Mouse (Mus musculus) liver, embryonic 14.5 days (tissue): ENCODE results near the gene Edem1. TPM values are rescaled to one million over a fixed set of nuclear protein-coding genes. Genes with fewer than 3 reads are reported as not detected.
A peak's percentile ranks its signal among the peaks of the same experiment; 100 is the strongest.

Experiments used
- ATAC-seq: fragments of 200-750 bp; cut with Nextera tagmentation; 2 replicates; pipeline ENCODE4 v1.8.0; 2017; ENCODE audit warnings: moderate number of reproducible peaks, mild to moderate bottlenecking, moderate library complexity; ENCODE audit not compliant: insufficient read depth
- DNase-seq, 3 experiments: peaks; one replicate each; pipeline ENCODE4 v3.0.0-alpha.2; 2012 to 2013; ENCODE audit warnings: low read depth in 3 of 3, low spot score in 3 of 3
- H3K27ac ChIP-seq: fragments of 300-500 bp; sonication (generic); 2 replicates; pipeline ENCODE4 v1.5.1; 2014; ENCODE audit warnings: moderate library complexity, mild to moderate bottlenecking, control low read depth, inconsistent platforms
- H3K27me3 ChIP-seq: fragments of 300-500 bp; sonication (generic); 2 replicates; pipeline ENCODE4 v1.6.1; 2014; ENCODE audit warnings: mild to moderate bottlenecking, low read length, moderate library complexity; ENCODE audit not compliant: control insufficient read depth, insufficient read depth
- H3K36me3 ChIP-seq: fragments of 300-500 bp; sonication (generic); replicated peaks from 2 replicates; pipeline ENCODE4 v1.6.1; 2014; ENCODE audit warnings: low read depth; ENCODE audit not compliant: control insufficient read depth, insufficient read depth
- H3K4me1 ChIP-seq, 2 experiments: fragments of 200-500 bp in 1 of 2; fragments of 300-500 bp in 1 of 2; sonication (generic) in 1 of 2; replicated peaks; 2 replicates each; pipeline ENCODE4 v1.6.1; 2012 to 2014; ENCODE audit warnings: antibody characterized with exemption in 1 of 2, inconsistent platforms in 1 of 2, low read length in 1 of 2; ENCODE audit not compliant: control insufficient read depth in 2 of 2, insufficient read depth in 2 of 2
- H3K4me2 ChIP-seq: fragments of 300-500 bp; sonication (generic); 2 replicates; pipeline ENCODE4 v1.6.1; 2014; ENCODE audit warnings: low read depth, mild to moderate bottlenecking, control low read depth, moderate library complexity
- H3K4me3 ChIP-seq, 2 experiments: fragments of 200-500 bp in 1 of 2; fragments of 300-500 bp in 1 of 2; sonication (generic) in 1 of 2; 2 replicates each; pipeline ENCODE4 v1.5.1; 2012 to 2014; ENCODE audit warnings: low read depth in 2 of 2, low read length in 2 of 2, mild to moderate bottlenecking in 2 of 2, control low read depth in 1 of 2, inconsistent platforms in 1 of 2, moderate library complexity in 1 of 2; ENCODE audit not compliant: insufficient read depth in 1 of 2
- H3K9ac ChIP-seq: fragments of 300-500 bp; sonication (generic); replicated peaks from 2 replicates; pipeline ENCODE4 v1.6.1; 2014; ENCODE audit warnings: mild to moderate bottlenecking, control low read depth, moderate library complexity
- H3K9me3 ChIP-seq: fragments of 300-500 bp; sonication (generic); 2 replicates; pipeline ENCODE4 v1.6.1; 2016; ENCODE audit warnings: low read length, mixed read lengths; ENCODE audit not compliant: control insufficient read depth
- CTCF ChIP-seq: IDR thresholded peaks from 2 replicates; pipeline ENCODE4 v1.5.1; 2016; ENCODE audit warnings: antibody characterized with exemption, low read depth, control low read depth
- EP300 ChIP-seq: IDR thresholded peaks from 2 replicates; pipeline ENCODE4 v1.6.1; 2016; ENCODE audit warnings: antibody characterized with exemption, low read depth
- WGBS: fragments of 180-500 bp; shearing (Covaris S2); extraction: QIAGEN DNeasy Blood & Tissue Kit; methylation state at CpG from one replicate; pipeline ENCODE4 v1.1.7; 2014; ENCODE audit not compliant: insufficient replicate concordance; 5-methylcytosine and 5-hydroxymethylcytosine counted together
- polyA plus RNA-seq, 2 experiments: library from polyadenylated mRNA; depleted of rRNA in 1 of 2; stranded (reverse) in 1 of 2; unstranded in 1 of 2; fragments of >200 nt; fragmentation: Nextera tagmentation in 1 of 2; extraction: Ambion mirVana in 1 of 2; gene quantifications; 2 replicates each; pipeline versions ENCODE4 v1.2.1 to v1.2.3; 2012 to 2014

Edem1 gene
- polyA plus RNA-seq, 2 experiments: 9.6 to 22.4 TPM

- Histone ChIP-seq H3K27me3 (no peaks in the 10 kb centered on the region), H3K9me3 (no peaks in the 10 kb centered on the region), H3K27ac (no peak overlapping the region), H3K4me2 (peak overlapping the region; percentile 87), H3K4me3 (peak overlapping the region; percentile 86 to 94), H3K4me1 (peaks cover 13 to 15% of the 10 kb centered on the region in 2 experiments), H3K9ac (peak overlapping the region; percentile 90), H3K36me3 (no peaks in the 10 kb centered on the region)
- TF ChIP-seq EP300 (no peak), CTCF (no peak)
- peak in 1 of 3 experiments; percentile 4 for DNase-seq
- no peak for ATAC-seq
- WGBS: 22% methylated on average over 11 of the region's 11 CpGs
Observed at GRCm38 (mm10) chr6:108784056-108784455, 44.4 kb upstream of the Edem1 start.

- WGBS: 12% methylated on average over 5 of the region's 5 CpGs
- no peak; the same call in 1 of the 2 replicates for ATAC-seq
- H3K9ac ChIP-seq: peak overlapping the region; percentile 90
Observed at GRCm38 (mm10) chr6:108784796-108785195, 43.6 kb upstream of the Edem1 start.

GRCm38 (mm10) chr6:108785551-108785950, 42.9 kb upstream of the Edem1 start:
- DNase-seq: no peak
- ATAC-seq: no peak
- Histone ChIP-seq H3K4me3 (no peak overlapping the region), H3K27ac (no peak overlapping the region), H3K9ac (no peak overlapping the region), H3K4me1 (peaks cover 13 to 15% of the 10 kb centered on the region in 2 experiments), H3K4me2 (peak overlapping the region; percentile 87), H3K27me3 (no peaks in the 10 kb centered on the region), H3K36me3 (no peaks in the 10 kb centered on the region), H3K9me3 (no peaks in the 10 kb centered on the region)
- TF ChIP-seq EP300 (no peak), CTCF (no peak)
- 67% methylated on average over 3 of the region's 3 CpGs for WGBS

More at GRCm38 (mm10) chr6:108784796-108785195, 43.6 kb upstream of the Edem1 start:
- H3K4me1 ChIP-seq: peaks cover 13 to 15% of the 10 kb centered on the region in 2 experiments
- no peaks in the 10 kb centered on the region for H3K27me3 ChIP-seq
- H3K27ac ChIP-seq: no peak overlapping the region
- peak overlapping the region; percentile 87 for H3K4me2 ChIP-seq
- DNase-seq: peak in 1 of 3 experiments; percentile 32
- TF ChIP-seq EP300 (no peak), CTCF (peak; percentile 18; the same call in 1 of the 2 replicates)
- no peaks in the 10 kb centered on the region for H3K9me3 ChIP-seq
- peak overlapping the region; percentile 86 to 94; a peak in 3 of 4 replicates for H3K4me3 ChIP-seq
- H3K36me3 ChIP-seq: no peaks in the 10 kb centered on the region

GRCm38 (mm10) chr6:108791498-108791897, 36.9 kb upstream of the Edem1 start:
- no peak for ATAC-seq
- H3K9me3 ChIP-seq: no peaks in the 10 kb centered on the region
- WGBS: 62% methylated on average over 5 of the region's 5 CpGs
- peaks cover 0 to 16% of the 10 kb centered on the region in 2 experiments; a peak in 3 of 4 replicates for H3K4me1 ChIP-seq
- TF ChIP-seq CTCF (no peak), EP300 (no peak)
- no peak overlapping the region for H3K27ac ChIP-seq
- H3K27me3 ChIP-seq: no peaks in the 10 kb centered on the region
- no peak for DNase-seq
- no peaks in the 10 kb centered on the region for H3K36me3 ChIP-seq
- H3K4me2 ChIP-seq: no peak overlapping the region
- H3K4me3 ChIP-seq: no peak overlapping the region
- H3K9ac ChIP-seq: no peak overlapping the region

GRCm38 (mm10) chr6:108795912-108796311, 32.5 kb upstream of the Edem1 start:
- H3K9ac ChIP-seq: no peak overlapping the region
- ATAC-seq: no peak
- H3K4me2 ChIP-seq: no peak overlapping the region
- 81% methylated on average over 1 of the region's 1 CpGs for WGBS
- H3K9me3 ChIP-seq: no peaks in the 10 kb centered on the region
- peaks cover 0 to 16% of the 10 kb centered on the region in 2 experiments; a peak in 3 of 4 replicates for H3K4me1 ChIP-seq
- no peaks in the 10 kb centered on the region for H3K36me3 ChIP-seq
- H3K27me3 ChIP-seq: no peaks in the 10 kb centered on the region
- H3K27ac ChIP-seq: no peak overlapping the region
- TF ChIP-seq EP300 (no peak), CTCF (no peak)
- H3K4me3 ChIP-seq: no peak overlapping the region
- DNase-seq: no peak
